Mouse (Mus musculus) kidney, adult 2 months (tissue): ENCODE measurements around the gene Cap2.

Source experiments
- CTCF ChIP-seq: fragments of 200-500 bp; conservative IDR thresholded peaks from 2 replicates; pipeline ENCODE4 v1.5.1; 2011; ENCODE audit warnings: low read depth, mild to moderate bottlenecking, control low read depth, low read length, moderate library complexity, mixed read lengths; ENCODE audit not compliant: insufficient read depth, insufficient read length
- POLR2A ChIP-seq: fragments of 200-500 bp; IDR thresholded peaks from one replicate; pipeline ENCODE4 v1.6.1; 2011; ENCODE audit warnings: low read depth, low read length, control low read depth

DNA sequence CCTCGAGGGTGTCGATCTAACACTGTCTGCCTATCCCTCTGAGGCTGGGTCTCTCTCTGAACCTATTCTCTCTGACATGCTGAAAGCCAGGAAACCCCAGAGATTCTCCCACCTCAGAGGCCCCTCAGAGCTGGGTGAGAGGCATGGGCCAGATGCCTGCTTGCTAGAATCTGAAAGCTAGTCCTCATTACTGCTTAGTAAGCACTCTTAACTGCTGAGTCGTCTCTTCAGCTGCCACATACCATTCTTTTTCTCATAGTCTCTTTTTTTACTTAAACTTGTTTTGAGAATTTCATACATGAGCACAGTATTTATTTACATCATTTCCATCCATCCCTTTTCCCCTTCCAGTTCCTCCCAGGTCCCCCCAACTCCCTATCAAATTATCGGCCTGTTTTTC lies 89.2 kb downstream of the Cap2 start:
- TF ChIP-seq POLR2A = no peak
- no peak for TF ChIP-seq CTCF
